Mouse (Mus musculus) heart, adult 2 months (tissue): ENCODE data around the gene Etfrf1. TPM values are rescaled to one million over a fixed set of nuclear protein-coding genes. Genes with fewer than 3 reads are reported as not detected.

Source experiments
- DNase-seq, 2 experiments: peaks; one replicate each; pipeline ENCODE4 v3.0.0; 2021
- H3K27ac ChIP-seq: fragments of 200-600 bp; 2 replicates; pipeline ENCODE4 v1.8.1; 2022
- H3K27me3 ChIP-seq: fragments of 200-500 bp; 2 replicates; pipeline ENCODE4 v1.6.1; 2012; ENCODE audit warnings: mild to moderate bottlenecking, low read length, inconsistent platforms, mixed read lengths; ENCODE audit not compliant: control insufficient read depth, insufficient read depth
- H3K36me3 ChIP-seq: fragments of 200-500 bp; 2 replicates; pipeline ENCODE4 v1.6.1; 2012; ENCODE audit warnings: low read length, inconsistent platforms; ENCODE audit not compliant: control insufficient read depth, insufficient read depth
- H3K4me1 ChIP-seq: fragments of 200-500 bp; 2 replicates; pipeline ENCODE4 v1.6.1; 2011; ENCODE audit warnings: low read length; ENCODE audit not compliant: control insufficient read depth, insufficient read depth
- H3K4me3 ChIP-seq: fragments of 200-600 bp; 2 replicates; pipeline ENCODE4 v1.8.1; 2022
- H3K79me2 ChIP-seq: fragments of 200-500 bp; replicated peaks from 2 replicates; pipeline ENCODE4 v1.6.1; 2012; ENCODE audit warnings: mild to moderate bottlenecking, inconsistent platforms, low read length, moderate library complexity, mixed read lengths; ENCODE audit not compliant: control insufficient read depth, insufficient read depth
- H3K9ac ChIP-seq: fragments of 200-500 bp; 2 replicates; pipeline ENCODE4 v1.6.1; 2012; ENCODE audit warnings: low read depth, mild to moderate bottlenecking, control low read depth, inconsistent platforms, low read length, mixed read lengths
- CTCF ChIP-seq: fragments of 200-600 bp; IDR thresholded peaks from 2 replicates; pipeline ENCODE4 v1.8.1; 2022; ENCODE audit warnings: antibody characterized with exemption, mild to moderate bottlenecking, moderate library complexity
- EP300 ChIP-seq: fragments of 200-500 bp; IDR thresholded peaks from 2 replicates; pipeline ENCODE4 v1.6.1; 2011; ENCODE audit warnings: low read depth, low read length, control low read depth; ENCODE audit not compliant: insufficient read depth
- POLR2A ChIP-seq: fragments of 200-500 bp; IDR thresholded peaks from 2 replicates; pipeline ENCODE4 v1.6.1; 2011; ENCODE audit warnings: mild to moderate bottlenecking, low read depth, low read length, control low read depth; ENCODE audit not compliant: insufficient read depth
- WGBS: fragments of 180-500 bp; shearing (Covaris S2); methylation state at CpG from one replicate; pipeline ENCODE4 v1.1.7; 2018; 5-methylcytosine and 5-hydroxymethylcytosine counted together
- intact Hi-C: fragments of 180-260 bp; cut with DNase I; formaldehyde crosslinking; loops from one replicate; pipeline ENCODE4 v1.15.1; 2025
- polyA plus RNA-seq: library from polyadenylated mRNA; depleted of rRNA; stranded (reverse); fragments of >200 nt; gene quantifications from 2 replicates; pipeline ENCODE4 v1.2.3, GENCODE M21; 2012; rRNA removed
- total RNA-seq, 2 experiments: library from RNA; stranded (reverse); gene quantifications; 2 replicates each; pipeline ENCODE4 v1.2.3; 2021

The Etfrf1 gene
- total and polyA plus RNA-seq, 3 experiments: 36.3 to 107 (median 97.4) TPM

DNA sequence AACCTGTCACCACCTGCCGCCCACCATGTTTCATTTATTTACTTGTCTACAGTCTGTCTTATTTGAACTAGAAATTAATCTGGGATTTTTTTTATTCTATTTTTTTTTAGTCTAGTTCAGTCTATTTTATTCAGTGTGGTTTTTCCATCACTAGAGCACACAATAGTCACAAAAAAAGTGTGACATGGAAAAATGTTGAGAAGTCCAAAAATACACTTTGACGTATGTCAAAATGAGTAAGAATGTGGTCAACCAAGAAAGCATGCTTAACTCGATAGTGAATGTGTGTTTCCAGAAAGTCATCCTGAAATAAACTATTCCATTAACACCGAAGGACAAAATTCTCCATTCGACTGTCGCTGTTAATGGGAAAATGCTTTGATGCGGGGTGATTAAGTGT, 51.4 kb downstream of the Etfrf1 start:
- TF ChIP-seq EP300 (no peak), CTCF (no peak), POLR2A (no peak)
- no peaks in the 10 kb centered on the region for H3K79me2 ChIP-seq
- no peaks in the 10 kb centered on the region for H3K4me1 ChIP-seq
- no peak overlapping the region for H3K27ac ChIP-seq
- intact Hi-C loops: no loop called here
- WGBS: 91% methylated on average over 7 of the region's 7 CpGs
- H3K36me3 ChIP-seq: no peaks in the 10 kb centered on the region
- H3K4me3 ChIP-seq: no peak overlapping the region
- H3K27me3 ChIP-seq: no peaks in the 10 kb centered on the region
- DNase-seq: no peak
- no peak overlapping the region for H3K9ac ChIP-seq

Other genes with a start within 250 kb of the Etfrf1 start
- 1 to 10 TPM in 1 of 2 experiments, under 1 TPM in 1; 0.86 to 1.0 TPM for gene Bcat1, start 134.9 kb upstream of the Etfrf1 start, total RNA-seq
- gene Bcat1, start 134.9 kb upstream of the Etfrf1 start, polyA plus RNA-seq: 0.37 and 0.73 TPM in 2 replicates
- gene Lrmp, start 95.5 kb upstream of the Etfrf1 start, total RNA-seq: 1 to 10 TPM; 1.1 to 1.9 TPM
- gene Lrmp, start 95.5 kb upstream of the Etfrf1 start, polyA plus RNA-seq: 2.9 and 4.6 TPM in 2 replicates
- under 1 TPM; 0.86 to 0.98 TPM for gene Casc1, start 129 bp upstream of the Etfrf1 start, total RNA-seq
- gene Casc1, start 129 bp upstream of the Etfrf1 start, polyA plus RNA-seq: 1.3 and 1.4 TPM in 2 replicates
- gene Kras, start 39.1 kb downstream of the Etfrf1 start, total RNA-seq: 10 to 100 TPM; 32.3 to 32.7 TPM
- 8.6 and 20.4 TPM in 2 replicates for gene Kras, start 39.1 kb downstream of the Etfrf1 start, polyA plus RNA-seq